Mouse (Mus musculus) olfactory bulb, adult 2 months (tissue): Measurements from ENCODE around the gene Fopnl.
A peak's percentile ranks its signal among the peaks of the same experiment; 100 is the strongest.

Source experiments
- CTCF ChIP-seq: fragments of 200-500 bp; IDR thresholded peaks from 2 replicates; pipeline ENCODE4 v1.5.1; 2012; ENCODE audit warnings: low read depth, mild to moderate bottlenecking, low read length, moderate library complexity; ENCODE audit not compliant: insufficient read depth
- POLR2A ChIP-seq: fragments of 200-500 bp; IDR thresholded peaks from 2 replicates; pipeline ENCODE4 v1.6.1; 2012; ENCODE audit warnings: mild to moderate bottlenecking, low read depth, low read length, moderate library complexity; ENCODE audit not compliant: insufficient read depth

DNA sequence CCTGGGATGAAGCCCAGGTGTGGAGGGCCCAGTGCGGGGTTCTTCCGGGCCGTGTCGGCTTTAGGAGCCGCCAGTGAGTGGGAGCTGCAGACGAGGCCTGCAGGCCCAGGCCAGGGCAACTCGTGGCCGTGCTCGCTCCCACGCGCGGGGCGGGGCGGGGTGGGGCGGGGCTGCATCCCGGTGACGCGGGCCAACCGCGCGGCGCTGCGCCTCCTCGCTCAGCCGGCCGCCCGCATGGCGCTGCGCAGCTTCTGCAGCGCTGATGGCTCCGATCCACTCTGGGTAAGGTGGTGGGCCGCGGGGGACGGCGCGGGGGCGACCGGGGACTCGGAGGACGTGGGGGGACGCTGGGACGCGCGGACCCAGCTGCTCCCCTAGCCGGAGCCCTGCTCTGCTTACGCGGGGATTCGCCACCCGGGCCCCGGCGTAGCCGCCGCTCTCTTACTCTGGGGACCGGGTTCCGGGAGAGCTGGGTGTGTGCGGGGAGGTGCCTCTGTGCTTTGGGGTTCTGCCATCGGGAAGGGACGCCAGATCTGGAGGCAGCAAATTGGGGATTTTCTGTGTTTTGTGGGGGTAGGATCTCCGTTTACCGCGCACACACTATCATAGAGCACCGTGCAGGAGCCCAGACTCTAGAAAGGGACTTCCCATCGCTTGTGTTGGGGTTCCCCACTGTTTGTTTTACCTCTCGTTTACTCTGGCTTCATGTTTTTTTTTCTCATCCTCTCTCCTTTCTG lies 44.3 kb upstream of the Fopnl start, which contains the start of gene Abcc1:
- TF ChIP-seq POLR2A (peak; percentile 88), CTCF (no peak)
